Mouse (Mus musculus) cerebellum, adult 2 months (tissue): ENCODE data around the gene Opn4. TPM values are rescaled to one million over a fixed set of nuclear protein-coding genes. Genes with fewer than 3 reads are reported as not detected.

Source experiments
- DNase-seq, 2 experiments: peaks; one replicate each; pipeline ENCODE4 v3.0.0; 2021
- H3K27ac ChIP-seq: fragments of 200-500 bp; 2 replicates; pipeline ENCODE4 v1.5.1; 2012; ENCODE audit warnings: low read length, control low read depth, inconsistent platforms; ENCODE audit not compliant: insufficient read depth
- H3K27me3 ChIP-seq: fragments of 200-500 bp; 2 replicates; pipeline ENCODE4 v1.6.1; 2012; ENCODE audit warnings: inconsistent platforms, mild to moderate bottlenecking, low read length, moderate library complexity; ENCODE audit not compliant: control insufficient read depth, insufficient read depth
- H3K4me1 ChIP-seq: fragments of 200-500 bp; 2 replicates; pipeline ENCODE4 v1.6.1; 2011; ENCODE audit warnings: low read length; ENCODE audit not compliant: control insufficient read depth, insufficient read depth
- H3K4me3 ChIP-seq: fragments of 200-500 bp; replicated peaks from 2 replicates; pipeline ENCODE3; 2011; ENCODE audit warnings: mild to moderate bottlenecking, low read depth, low read length, control low read depth; ENCODE audit not compliant: insufficient read depth
- CTCF ChIP-seq: fragments of 200-500 bp; IDR thresholded peaks from 2 replicates; pipeline ENCODE4 v1.5.1; 2011; ENCODE audit warnings: low read depth, mild to moderate bottlenecking, control low read depth, low read length, moderate library complexity, borderline replicate concordance; ENCODE audit not compliant: insufficient read depth
- POLR2A ChIP-seq: fragments of 200-500 bp; IDR thresholded peaks from 2 replicates; pipeline ENCODE4 v1.6.1; 2011; ENCODE audit warnings: low read length, control low read depth, borderline replicate concordance; ENCODE audit not compliant: insufficient read depth
- WGBS: fragments of 180-500 bp; shearing (Covaris S2); methylation state at CpG from one replicate; pipeline ENCODE4 v1.1.7; 2018; 5-methylcytosine and 5-hydroxymethylcytosine counted together
- polyA plus RNA-seq: library from polyadenylated mRNA; depleted of rRNA; stranded (reverse); fragments of >200 nt; gene quantifications from 2 replicates; pipeline ENCODE4 v1.2.3, GENCODE M21; 2012

Gene Opn4
- polyA plus RNA-seq, 1 experiment: 0.33 TPM

- Histone ChIP-seq H3K4me3 (no peak overlapping the region), H3K4me1 (peaks cover 15% of the 10 kb centered on the region), H3K27me3 (no peaks in the 10 kb centered on the region), H3K27ac (no peak overlapping the region)
- WGBS: 91% methylated on average over 17 of the region's 17 CpGs
- DNase-seq: no peak
- TF ChIP-seq CTCF: no peak
- no peak for TF ChIP-seq POLR2A
These were observed 28.1 kb downstream of the Opn4 start for GRCm38 (mm10) chr14:34571610-34572387.

GRCm38 (mm10) chr14:34570903-34571302 is 29.0 kb downstream of the Opn4 start:
- Histone ChIP-seq H3K27me3 (no peaks in the 10 kb centered on the region), H3K27ac (no peak overlapping the region), H3K4me1 (peaks cover 15% of the 10 kb centered on the region), H3K4me3 (no peak overlapping the region)
- DNase-seq: no peak
- TF ChIP-seq CTCF (no peak), POLR2A (no peak)
- 85% methylated on average over 4 of the region's 4 CpGs for WGBS

- WGBS: 2% methylated on average over 6 of the region's 6 CpGs
- Histone ChIP-seq H3K27ac (no peak overlapping the region), H3K4me3 (peak overlapping the region; percentile 86), H3K4me1 (peaks cover 15% of the 10 kb centered on the region), H3K27me3 (no peaks in the 10 kb centered on the region)
- peak; percentile 82 to 86 for DNase-seq
- TF ChIP-seq POLR2A (no peak), CTCF (peak; percentile 85)
These were observed 29.6 kb downstream of the Opn4 start for GRCm38 (mm10) chr14:34570294-34570693.

DNA sequence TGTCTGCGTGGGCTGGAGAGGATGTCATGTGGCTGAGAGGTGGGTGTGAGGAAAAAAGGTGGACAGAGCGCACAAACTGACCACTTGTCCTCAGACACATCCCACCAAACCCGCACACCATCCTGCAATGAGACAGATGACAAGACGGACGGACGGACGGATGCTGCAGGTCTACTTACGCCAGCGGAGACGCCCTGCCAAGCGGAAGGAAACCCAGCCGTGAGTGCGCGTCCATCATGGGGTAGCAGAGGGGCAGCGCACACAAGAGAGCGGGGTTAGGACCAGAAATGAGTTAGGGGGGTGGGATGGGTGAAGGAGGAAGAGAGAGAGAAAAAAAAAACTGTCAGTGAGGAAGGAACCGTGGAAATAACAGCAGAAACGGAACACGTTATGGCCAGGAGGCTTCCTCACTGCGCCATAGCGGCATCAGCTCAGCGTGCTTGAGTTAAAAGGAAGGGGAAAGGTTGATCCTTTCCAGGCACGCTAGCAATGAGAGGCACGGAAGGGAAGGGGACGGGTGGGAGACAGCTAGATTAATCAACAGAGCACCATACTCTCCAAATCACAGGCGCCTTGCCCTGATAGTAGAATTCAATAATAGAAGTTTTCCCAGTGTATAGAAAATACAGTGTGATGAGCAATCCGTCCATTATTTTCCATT is 30.3 kb downstream of the Opn4 start:
- 31% methylated on average over 27 of the region's 27 CpGs for WGBS
- peak in 1 of 2 experiments; percentile 36 for DNase-seq
- no peak overlapping the region for H3K27ac ChIP-seq

DNA sequence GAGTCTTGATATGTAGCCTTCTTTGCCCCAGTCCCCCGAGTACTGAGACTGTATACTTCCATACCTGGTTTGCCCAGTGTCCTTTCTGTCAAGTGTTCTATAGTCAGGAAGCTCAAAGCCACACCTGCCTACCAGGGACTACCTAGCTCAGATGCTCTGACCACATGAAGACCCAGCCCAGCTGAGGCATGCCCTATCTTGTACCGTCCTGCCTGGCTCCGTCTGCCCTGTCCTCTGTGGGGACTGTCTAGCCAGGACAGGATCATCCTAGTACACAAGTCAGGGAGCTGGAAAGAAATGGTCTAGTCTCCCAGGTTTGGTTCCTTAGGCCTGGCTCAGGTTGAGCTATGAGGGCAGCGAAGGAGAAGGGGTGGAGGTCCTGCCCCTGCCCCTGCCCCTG is 31.3 kb downstream of the Opn4 start:
- peaks cover 11% of the 10 kb centered on the region for H3K4me1 ChIP-seq
- no peak for DNase-seq
- no peak for TF ChIP-seq POLR2A
- 94% methylated on average over 4 of the region's 4 CpGs for WGBS
- no peaks in the 10 kb centered on the region for H3K27me3 ChIP-seq
- no peak overlapping the region for H3K4me3 ChIP-seq
- H3K27ac ChIP-seq: no peak overlapping the region

More for the DNA sequence above, 30.3 kb downstream of the Opn4 start:
- Histone ChIP-seq H3K4me3 (peak overlapping the region; percentile 86), H3K4me1 (peaks cover 15% of the 10 kb centered on the region), H3K27me3 (no peaks in the 10 kb centered on the region)
- TF ChIP-seq POLR2A: no peak
- no peak for TF ChIP-seq CTCF

GRCm38 (mm10) chr14:34567697-34568096 is 32.2 kb downstream of the Opn4 start:
- Histone ChIP-seq H3K27ac (no peak overlapping the region), H3K4me3 (no peak overlapping the region), H3K27me3 (no peaks in the 10 kb centered on the region), H3K4me1 (peaks cover 7% of the 10 kb centered on the region)
- TF ChIP-seq CTCF: no peak
- no peak for TF ChIP-seq POLR2A
- DNase-seq: no peak
- 52% methylated on average over 5 of the region's 5 CpGs for WGBS

DNA sequence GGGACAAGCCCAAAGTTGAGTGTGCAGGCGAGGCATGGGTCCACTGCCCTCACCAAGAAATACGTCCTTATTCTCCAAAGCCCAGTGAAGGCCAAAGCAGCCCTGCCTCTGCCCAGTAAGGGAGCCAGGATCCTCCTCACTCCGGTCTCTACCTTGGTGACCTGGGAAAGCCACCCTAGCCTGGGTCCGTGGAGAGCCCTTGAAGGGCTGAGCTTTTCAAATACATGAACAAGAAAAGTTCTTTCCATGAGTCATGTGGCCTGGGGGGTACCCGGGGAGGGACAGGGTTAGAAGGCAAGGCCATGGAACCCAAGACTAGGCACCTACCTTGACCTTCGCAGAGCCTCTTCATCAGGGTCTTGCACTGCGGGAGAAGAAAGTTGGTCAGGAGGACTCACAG is 33.4 kb downstream of the Opn4 start:
- Histone ChIP-seq H3K4me1 (peaks cover 3% of the 10 kb centered on the region; the same call in 1 of the 2 replicates), H3K27ac (no peak overlapping the region), H3K27me3 (no peaks in the 10 kb centered on the region), H3K4me3 (no peak overlapping the region)
- 93% methylated on average over 7 of the region's 7 CpGs for WGBS
- TF ChIP-seq POLR2A (no peak), CTCF (no peak)
- no peak for DNase-seq

- no peak for TF ChIP-seq CTCF
- TF ChIP-seq POLR2A: no peak
These were observed 34.2 kb downstream of the Opn4 start for GRCm38 (mm10) chr14:34565711-34566110.

More at GRCm38 (mm10) chr14:34565711-34566110, 34.2 kb downstream of the Opn4 start:
- Histone ChIP-seq H3K4me3 (peak overlapping the region; percentile 1), H3K27me3 (no peaks in the 10 kb centered on the region), H3K27ac (no peak overlapping the region), H3K4me1 (peaks cover 3% of the 10 kb centered on the region; the same call in 1 of the 2 replicates)
- peak; percentile 36 to 58 for DNase-seq
- WGBS: 27% methylated on average over 17 of the region's 17 CpGs
